Mouse (Mus musculus) splenic B cell, adult 2 months (primary cell): ENCODE results near the gene Ptger4.

Experiments used
- DNase-seq: peaks from one replicate; pipeline ENCODE4 v3.0.0-alpha.2; 2011; ENCODE audit warnings: low read depth, low spot score
- H3K27me3 ChIP-seq: 2 replicates; pipeline ENCODE4 v1.6.1; 2012; ENCODE audit warnings: mild to moderate bottlenecking, low read length, moderate library complexity, mixed read lengths; ENCODE audit not compliant: control insufficient read depth, poor library complexity, insufficient read depth, severe bottlenecking
- H3K36me3 ChIP-seq: 2 replicates; pipeline ENCODE4 v1.6.1; 2012; ENCODE audit warnings: mild to moderate bottlenecking, low read length, moderate library complexity, mixed read lengths; ENCODE audit not compliant: control insufficient read depth, poor library complexity, insufficient read depth, severe bottlenecking

The Ptger4 gene

DNA sequence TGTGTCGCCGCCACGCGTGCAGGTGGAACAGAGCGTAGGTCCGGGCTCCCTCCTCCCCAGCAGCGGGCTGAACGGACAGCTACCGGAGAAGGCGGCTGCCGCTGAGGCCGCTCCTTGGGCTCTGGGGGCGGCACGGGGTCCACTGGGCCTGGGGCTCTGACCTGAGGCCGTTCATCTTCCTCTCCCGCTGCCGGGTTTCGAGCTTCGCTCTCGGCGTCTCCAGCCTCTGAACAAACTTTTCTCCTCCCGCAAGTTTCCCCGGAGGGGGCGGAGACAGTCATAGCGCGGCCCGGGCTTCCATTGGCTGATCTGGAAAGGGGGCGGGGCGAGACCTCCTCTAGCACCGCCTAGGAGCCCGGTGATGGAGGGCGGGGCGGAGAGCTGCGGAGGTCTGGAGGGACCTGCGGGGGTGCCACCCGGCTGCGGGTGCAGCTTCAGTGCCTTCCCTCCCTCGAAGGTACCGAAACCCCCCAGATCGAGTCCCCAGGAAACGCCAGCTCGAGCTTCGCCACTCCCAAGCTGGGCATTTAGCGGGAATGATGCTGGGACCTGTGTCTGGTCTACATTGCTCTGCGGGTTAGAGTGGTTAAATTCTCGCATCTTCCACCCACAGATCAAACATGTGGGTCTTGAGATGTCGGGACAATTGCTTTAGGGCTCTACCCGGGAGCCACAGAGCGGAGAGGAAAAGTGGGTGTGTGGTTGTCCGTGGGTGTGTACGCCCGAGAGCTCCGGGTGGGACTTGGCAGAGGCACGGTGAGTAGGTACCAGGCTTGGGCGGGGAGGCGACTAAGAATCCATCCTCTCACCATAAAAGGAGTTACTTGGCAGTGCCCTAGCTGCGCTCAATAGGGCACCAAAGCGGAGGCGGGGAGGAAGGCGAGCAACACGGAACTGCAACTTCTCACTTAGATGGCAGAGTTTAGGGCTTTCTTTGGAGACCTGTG lies at the start of gene Ptger4:
TSS of gene Ptger4 (minus strand) at position 229 of the 947 bp plus-strand sequence.
- H3K27me3 ChIP-seq = no peaks in the 10 kb centered on the region
- DNase-seq = peak; percentile 96
- H3K36me3 ChIP-seq = no peaks in the 10 kb centered on the region

DNA sequence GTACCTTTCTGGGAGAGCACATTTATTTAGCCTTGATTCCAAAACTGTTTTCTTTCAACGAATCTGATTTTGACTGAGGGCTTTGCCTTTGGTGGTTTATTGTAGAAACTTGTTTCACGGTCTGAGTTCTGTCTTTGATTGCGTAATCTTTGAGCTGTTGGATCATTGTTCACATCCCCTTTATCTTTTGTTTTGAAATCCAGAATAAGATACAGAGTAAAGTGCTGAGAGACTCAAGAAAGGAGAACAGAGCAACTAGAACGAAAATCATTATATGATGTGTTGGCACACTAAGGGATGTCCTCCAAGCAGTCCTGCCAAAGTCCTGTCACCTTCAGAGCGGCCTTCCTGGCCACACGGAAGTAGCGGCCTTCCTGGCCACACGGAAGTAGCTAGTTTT lies 44.4 kb upstream of the Ptger4 start:
- no peak for DNase-seq
- no peaks in the 10 kb centered on the region; the same call in 1 of the 2 replicates for H3K36me3 ChIP-seq
- no peaks in the 10 kb centered on the region for H3K27me3 ChIP-seq

DNA sequence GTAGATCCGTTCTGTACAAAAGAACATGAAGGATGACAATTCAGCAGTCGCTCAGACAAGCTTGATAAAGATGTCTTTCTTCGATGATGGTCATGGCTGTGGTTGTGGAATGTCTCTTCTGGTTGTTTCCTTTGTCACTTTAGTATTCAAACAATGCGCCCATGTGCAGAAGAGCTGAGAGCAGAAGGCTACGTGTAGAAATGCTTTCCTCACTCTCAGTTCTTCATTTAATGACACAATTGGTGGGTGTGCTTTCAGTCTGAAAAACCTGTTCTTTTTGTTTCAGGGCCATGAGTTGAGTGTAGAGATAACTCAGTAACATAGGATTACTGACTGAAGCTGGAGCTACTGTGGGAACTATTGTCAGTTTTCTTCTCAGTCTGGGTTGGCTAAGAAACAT lies 43.1 kb upstream of the Ptger4 start:
- DNase-seq = peak; percentile 15
- no peaks in the 10 kb centered on the region; the same call in 1 of the 2 replicates for H3K36me3 ChIP-seq
- H3K27me3 ChIP-seq = no peaks in the 10 kb centered on the region

DNA sequence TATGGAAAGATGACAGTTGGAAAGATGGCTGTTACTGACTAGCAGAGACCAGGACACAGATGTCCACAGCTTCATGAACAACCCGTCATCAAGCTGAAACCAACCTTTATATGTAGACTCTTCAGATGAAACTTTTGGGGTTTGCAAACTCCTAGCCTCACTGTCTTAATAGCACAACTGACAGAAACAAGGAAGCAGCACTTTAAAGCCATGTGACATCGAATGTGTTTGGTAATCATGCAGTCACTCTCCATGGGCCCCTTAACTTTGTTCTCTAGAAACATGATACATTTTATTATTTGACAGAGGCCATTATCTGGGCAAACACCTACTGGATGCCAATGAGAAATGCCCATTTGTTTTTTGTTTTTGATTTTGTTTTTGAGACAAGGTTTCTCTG lies 37.3 kb upstream of the Ptger4 start:
- H3K36me3 ChIP-seq = no peaks in the 10 kb centered on the region
- no peaks in the 10 kb centered on the region for H3K27me3 ChIP-seq
- no peak for DNase-seq

DNA sequence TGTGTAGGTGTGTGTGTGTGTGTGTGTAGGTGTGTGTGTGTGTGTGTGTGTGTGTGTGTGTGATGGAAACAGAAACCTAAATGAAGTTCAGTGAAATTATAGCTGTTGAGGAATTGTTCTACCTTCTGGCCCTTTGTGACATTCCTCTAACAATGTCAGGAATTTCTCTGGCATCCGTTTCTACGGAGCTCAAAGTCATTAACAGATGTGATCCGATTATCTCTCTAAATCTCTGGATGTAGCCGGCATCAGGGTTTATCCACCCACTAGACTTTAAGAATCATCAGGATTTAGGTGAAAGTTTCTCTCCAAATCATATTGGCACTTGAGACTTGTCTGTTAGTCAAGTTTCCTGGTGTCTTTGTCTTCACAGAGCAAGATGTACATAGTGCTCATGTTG lies 35.8 kb upstream of the Ptger4 start:
- no peaks in the 10 kb centered on the region for H3K27me3 ChIP-seq
- no peak for DNase-seq
- H3K36me3 ChIP-seq = no peaks in the 10 kb centered on the region

DNA sequence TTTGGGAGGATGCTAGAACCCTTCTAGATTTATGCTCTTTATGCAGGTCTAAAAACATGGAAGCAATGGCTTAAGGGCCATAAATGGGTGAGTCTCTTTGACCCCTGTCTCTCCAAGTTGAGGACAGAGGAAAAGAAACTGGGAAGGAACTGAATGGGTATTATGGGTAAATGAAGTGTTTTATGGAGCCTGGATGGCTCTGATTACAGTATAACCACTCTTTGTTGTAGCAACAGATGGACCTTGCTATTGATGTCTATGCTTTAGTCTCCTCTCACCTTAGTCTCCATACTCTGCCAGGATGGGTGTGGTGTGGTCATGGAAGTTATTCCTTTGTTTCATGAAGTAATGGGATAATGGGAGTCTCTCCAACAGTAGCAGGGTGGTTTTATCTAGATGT lies 34.5 kb upstream of the Ptger4 start:
- no peak for DNase-seq
- H3K27me3 ChIP-seq = no peaks in the 10 kb centered on the region
- no peaks in the 10 kb centered on the region for H3K36me3 ChIP-seq

DNA sequence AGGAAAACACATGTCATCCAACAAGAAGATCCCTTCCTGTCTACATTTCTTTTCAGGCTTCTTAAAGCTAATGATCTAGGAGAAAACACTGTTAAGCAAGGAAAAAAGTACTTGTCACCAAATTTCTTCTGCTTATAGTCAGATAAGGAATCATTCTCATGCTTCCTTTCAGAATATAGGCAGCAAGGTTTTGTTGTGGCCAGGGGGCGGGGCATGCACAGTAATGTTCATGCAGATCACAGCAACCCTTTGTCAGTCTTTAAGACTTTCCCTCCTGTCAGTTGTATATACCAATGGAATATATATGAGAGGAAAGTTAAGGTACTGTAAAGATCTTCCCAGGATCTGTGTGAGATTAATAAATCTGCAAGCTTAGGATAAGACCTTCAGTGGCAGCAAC lies 30.0 kb upstream of the Ptger4 start:
- DNase-seq = no peak
- no peaks in the 10 kb centered on the region for H3K36me3 ChIP-seq
- no peaks in the 10 kb centered on the region for H3K27me3 ChIP-seq

DNA sequence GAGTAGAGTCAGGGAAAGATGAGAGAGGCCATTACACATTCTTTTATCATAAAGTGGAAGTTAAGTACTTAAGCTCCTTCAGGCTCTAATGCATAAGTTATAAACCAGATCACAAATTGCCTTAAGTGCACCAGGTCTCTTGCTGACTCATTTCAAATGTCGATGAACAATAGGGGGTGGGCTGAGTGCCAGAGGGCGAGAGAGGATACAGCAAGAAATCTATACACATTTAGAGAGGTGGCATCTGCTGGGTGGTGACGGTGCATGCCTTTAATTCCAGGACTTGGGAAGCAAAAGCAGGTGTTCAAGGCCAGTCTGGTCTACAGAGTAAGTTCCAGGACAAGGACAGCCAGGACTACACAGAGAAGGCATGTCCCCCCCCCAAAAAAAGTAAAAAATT lies 22.1 kb upstream of the Ptger4 start:
- no peak for DNase-seq
- no peaks in the 10 kb centered on the region for H3K36me3 ChIP-seq
- H3K27me3 ChIP-seq = peaks cover 4% of the 10 kb centered on the region

DNA sequence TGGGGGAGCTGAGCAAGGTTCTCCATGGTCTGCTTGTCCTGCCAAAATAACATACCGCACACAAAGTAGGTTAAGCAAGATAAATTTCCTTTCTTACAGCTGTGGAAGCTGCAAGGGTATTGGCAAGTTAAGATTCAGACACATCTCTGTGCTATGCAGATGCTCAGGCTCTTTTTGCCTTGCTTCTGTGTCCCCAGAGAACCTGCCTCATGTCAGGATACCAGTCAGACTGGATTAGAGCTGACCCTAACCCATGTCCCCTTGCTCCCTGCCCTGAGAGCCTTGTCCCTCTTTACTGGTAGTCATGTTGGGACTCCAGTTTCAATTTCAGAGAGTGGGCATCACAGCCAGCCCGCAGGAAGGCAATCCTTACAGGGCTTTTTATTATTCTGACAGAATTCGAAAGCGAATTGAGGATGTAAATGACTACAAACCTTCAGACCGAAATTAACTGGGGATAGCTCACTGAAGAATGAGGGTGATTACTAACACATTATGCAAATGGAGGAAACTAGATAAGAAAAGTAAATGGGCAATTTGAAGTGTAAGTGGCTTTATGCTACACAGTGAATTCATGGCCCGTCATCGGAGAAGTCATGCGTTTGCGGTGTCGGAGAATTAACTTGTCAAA lies 19.0 kb upstream of the Ptger4 start:
- H3K27me3 ChIP-seq = peaks cover 4% of the 10 kb centered on the region
- no peaks in the 10 kb centered on the region for H3K36me3 ChIP-seq
- peak; percentile 68 for DNase-seq

DNA sequence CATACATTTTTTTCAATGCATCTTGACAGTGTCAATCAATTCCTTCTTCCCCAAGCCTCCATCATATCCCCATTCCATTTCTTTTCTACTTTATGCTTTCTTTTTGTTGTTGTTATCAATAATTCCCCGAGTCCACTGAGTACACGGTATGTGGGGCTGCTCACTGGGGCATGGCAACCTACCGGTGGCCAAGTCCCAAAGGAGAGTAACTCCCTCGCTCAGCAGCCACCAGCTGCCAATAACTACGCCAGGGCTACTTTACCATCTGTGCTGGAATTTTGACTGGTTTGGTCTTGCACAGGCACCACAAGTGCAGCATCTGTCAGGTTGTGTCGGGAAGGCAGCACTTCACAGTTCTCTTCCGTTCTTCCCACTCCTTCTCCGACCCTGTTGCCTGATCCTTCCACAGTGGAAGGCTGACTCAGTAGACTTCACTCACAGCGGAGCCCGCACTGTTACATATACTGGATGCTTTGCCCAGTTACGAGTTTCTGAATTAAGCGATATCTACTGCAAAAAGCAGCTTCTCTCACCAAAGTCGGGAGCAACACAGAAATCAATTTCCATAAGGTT lies 18.2 kb upstream of the Ptger4 start:
- Histone ChIP-seq H3K36me3 (no peaks in the 10 kb centered on the region), H3K27me3 (peaks cover 4% of the 10 kb centered on the region)
- peak; percentile 25 for DNase-seq

DNA sequence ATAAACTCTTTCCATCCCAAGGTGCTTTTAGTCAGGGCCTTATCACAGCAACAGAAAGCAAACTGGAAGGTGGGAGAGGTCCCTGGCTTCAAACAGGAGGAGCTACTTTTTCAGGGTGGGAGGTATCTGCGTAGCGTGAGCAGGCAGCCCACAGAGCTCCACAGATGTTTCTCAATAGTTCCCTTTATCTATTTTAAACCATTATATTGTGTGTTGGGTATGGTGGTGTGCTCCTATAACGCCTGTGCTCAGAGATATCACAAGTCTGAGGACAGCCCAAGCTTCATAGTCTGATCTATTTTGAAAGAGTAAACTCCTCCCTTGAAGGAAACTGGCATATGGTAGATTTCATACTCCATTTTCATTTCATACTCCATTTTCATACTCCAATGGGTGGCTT lies 17.0 kb upstream of the Ptger4 start:
- H3K36me3 ChIP-seq = no peaks in the 10 kb centered on the region
- DNase-seq = no peak
- H3K27me3 ChIP-seq = peaks cover 4% of the 10 kb centered on the region

DNA sequence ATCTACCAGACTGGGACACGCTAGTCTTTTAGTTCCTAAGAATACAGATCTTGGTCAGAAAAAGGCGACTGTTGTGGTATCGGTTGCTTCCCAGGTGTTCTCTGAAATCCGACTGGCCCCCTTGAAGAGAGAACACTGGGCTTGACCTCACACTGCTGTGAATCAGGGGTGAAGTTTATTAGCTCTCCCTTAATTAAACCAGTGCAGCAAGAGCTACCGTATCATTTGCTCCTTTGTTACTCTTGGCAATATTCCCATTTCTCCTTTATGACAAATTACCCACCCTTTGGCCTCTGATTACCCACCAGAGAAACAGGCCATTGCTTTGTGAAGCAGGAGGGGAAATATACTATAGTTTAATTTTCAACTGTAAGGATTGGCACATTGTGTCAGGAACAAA lies 16.2 kb upstream of the Ptger4 start:
- Histone ChIP-seq H3K27me3 (peaks cover 4% of the 10 kb centered on the region), H3K36me3 (no peaks in the 10 kb centered on the region)
- no peak for DNase-seq

DNA sequence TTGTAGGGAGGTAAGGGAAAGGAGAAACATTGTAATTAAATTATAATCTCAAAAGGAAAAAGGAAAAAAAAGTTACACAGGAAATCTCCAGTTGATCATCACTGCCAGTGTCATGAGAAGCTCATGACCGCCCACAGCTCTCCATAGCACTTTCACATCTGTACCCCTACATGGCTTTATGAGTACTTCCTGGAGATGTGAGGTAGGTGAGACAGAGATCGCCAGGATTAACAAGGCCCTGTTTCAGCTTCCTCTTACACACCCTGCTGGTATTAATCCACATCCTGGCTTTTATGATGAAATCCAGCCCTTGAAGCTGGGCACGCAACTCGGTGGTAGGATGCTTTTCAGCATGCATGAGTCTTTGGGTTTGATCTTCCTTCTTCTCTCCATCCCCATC lies 6.2 kb upstream of the Ptger4 start:
- no peak for DNase-seq
- H3K27me3 ChIP-seq = no peaks in the 10 kb centered on the region
- no peaks in the 10 kb centered on the region for H3K36me3 ChIP-seq

DNA sequence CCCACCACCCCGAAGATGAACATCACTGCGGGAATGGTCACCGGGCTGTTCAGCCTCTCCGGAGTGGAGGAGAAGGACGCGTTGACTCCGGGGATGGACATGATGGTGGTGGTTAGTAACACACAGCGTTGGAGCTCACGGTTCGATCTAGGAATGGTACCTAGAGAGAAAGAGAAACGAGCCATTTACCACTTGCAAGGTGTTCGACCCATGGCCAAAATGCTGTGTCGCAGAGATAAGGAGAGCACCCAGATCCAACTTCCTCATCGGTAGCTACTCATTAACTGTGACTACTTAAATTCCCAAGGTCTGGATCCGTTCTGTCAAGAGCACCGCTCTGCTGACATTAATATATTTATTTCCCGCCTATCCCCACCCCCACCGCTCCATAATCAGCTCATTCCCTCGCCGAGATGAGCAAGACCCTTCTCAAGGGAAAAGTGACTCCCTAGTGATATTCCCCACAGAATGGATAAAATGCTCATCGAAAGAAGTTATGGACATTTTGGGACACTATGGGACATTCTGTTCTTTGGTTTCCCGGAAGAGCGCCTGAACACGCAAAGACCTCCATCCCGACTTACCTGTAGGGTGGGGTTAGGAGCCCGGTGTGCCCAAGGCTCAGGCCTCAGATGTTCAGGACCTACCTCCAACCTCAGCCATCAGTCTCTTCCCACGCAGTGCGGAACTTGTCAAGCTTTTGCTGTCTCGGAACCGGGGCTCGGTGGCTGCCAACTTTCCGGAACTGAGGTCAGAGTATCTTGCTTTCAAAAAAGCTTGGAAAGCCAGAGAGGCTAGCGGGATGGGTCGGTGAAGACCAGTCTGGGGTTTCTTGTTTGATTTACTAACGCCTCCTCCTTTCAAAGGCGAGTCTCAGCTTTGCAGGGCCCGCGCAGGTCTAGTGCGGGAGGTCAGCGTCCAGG lies 690 bp downstream of the Ptger4 start:
- Histone ChIP-seq H3K36me3 (no peaks in the 10 kb centered on the region), H3K27me3 (no peaks in the 10 kb centered on the region)
- DNase-seq = peak; percentile 55
